Mouse (Mus musculus) T-helper 1 cell (primary cell): ENCODE measurements around the gene Wipf3.

Experiments used
- in situ Hi-C: fragments of 300-600 bp; cut with MboI, MseI; formaldehyde crosslinking; loops from one replicate; pipeline ENCODE4 v1.15.1; 2025; ENCODE audit warnings: high pct_unique_total_duplicates

Wipf3 gene

DNA sequence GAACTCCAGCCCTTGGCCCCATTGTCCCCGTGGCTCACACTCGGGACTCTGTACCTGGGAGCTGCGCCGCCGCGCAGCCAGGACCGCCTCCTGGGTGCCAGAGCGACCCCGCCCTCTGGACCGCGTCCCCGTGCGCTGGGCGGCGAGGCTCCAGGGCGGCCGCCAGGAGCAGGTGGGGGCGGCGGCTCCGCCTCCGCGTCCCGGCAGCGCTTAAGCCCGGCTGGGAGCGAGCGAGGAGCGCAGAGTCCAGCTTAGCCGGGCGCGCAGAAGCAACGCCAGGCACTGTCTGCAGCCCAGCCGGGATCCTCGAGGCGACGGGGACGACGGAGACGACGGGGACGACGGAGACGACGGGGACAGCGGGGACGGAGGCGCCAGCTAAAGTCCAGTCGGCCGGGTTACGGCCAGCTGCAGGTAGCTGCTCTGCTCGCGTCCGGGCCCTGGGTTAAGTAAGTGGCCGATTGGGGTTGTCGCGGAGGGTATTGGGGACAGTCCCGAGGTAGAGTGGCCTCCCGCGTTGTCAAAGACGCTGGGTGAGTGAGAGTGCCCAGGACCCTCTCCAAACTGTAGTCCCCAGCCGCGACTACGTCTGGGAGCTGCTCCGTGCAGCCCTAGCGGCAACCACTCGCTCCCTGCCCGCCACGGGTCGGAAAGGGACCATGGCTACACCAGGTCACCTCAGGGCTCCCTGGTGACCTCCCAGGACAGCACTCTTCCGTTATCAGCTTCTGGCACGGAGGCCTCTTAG is at the start of gene Wipf3:
TSS of gene Wipf3 (plus strand) at position 157 of the 748 bp plus-strand sequence.
- in situ Hi-C loops: loop anchor here (10.0 kb wide), 1 partner anchor 1265 kb away; no protein-coding TSS in a partner anchor

DNA sequence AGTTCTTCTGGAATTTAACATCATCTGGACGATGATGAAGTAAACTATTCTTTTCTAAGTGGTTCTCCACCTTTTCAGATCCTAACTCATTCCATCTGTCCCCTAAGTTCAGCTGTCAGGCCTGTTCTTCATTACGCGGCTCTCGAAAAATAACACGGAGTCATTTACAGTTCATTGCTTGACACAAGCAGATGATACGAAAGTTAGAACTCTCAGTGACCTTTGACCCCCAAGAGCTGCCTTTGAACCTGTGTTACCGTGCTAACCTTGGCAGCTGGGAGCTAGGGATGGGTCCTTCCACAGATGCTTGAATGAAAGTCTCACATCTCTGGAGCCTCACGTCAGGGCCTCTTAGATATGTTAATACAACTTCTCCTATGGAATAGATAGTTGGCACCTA is 46.8 kb upstream of the Wipf3 start:
- in situ Hi-C loops: no loop called here

DNA sequence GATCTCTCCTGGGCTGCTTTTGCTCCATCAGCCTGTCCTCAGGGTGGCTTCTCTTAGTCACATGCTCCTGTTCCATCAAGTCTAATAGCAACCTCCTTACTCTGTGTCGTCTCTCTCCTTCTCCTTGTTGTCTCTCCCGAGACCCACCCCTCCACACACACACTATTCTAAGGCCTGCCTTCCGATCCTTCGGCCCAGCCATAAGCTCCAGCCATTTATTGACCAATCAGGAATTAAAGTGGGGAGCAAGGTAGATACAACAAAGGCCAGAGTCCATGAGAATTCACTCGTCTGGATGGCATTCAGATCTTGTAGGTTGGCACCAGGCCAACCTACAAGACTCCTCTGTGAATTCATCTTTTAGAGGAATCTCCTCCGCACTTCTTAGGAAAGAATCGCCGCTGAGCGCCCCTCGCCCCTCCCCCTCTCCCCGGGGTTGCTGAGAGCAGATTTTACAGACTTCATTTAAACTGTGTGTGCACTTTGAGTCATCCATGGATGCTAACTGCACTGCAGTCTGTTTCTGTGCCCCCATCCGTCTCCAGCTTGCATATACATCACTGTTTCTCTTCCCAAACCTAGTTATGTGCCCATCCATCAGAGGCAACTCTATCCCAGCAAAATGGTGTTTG is 45.4 kb upstream of the Wipf3 start:
- in situ Hi-C loops: no loop called here

DNA sequence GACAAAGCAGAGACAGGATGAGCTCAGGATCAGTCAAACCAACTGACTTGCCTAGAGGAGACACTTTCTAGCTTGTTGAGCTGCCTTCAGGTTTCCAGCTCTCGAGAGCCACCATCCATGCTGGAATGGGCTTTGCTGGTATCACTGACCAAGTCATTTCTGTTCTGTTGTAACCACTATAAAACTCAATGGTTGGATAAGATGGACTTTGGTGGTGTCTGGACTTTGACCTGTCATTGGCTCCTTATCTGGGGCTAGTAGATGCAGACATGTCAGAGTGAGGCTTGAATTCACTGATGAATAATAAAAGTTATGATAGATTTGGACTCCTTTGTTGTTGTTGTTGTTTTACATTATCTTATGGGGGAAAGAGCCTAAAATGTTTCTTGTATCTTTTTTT is 44.6 kb upstream of the Wipf3 start:
- in situ Hi-C loops: no loop called here

GRCm38 (mm10) chr6:54386429-54386828 is 43.0 kb upstream of the Wipf3 start:
- in situ Hi-C loops: no loop called here

DNA sequence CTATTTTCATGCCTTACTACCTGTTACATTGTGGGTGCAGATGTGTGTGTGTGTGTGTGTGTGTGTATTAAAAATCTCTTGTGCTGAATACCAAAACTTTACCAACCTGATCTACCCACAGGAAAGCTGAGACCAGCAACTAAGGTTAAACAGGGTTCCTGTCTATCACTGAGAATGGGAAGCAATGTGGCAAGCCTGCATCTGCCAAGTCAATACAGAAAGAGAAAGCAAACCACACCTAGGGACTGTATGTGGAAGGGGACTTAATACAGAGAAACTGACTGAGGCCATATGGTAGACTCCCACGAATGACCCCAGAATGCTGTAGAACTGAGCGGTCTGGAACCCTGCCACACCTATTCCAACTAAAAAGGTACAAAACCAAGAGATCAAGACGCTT is 42.4 kb upstream of the Wipf3 start:
- in situ Hi-C loops: no loop called here

DNA sequence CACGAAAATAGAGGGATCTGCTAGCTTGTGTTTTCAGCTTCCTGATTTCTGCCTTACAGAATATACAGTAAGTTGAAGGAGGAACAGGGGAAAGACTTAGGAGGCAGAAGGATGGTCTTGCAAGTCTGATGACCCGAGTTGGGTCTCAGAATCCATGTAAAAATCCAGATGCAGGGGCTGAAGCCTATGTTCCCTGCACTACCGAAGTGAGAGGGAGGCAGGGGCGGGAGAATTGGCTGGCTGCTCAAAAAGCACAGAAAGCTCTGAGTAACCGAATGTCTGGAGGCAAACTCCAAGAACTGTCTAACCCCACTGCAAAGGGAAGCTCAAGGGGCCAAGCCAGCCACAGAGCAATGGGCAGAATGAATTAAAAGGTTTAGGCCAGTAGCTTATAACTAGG is 41.7 kb upstream of the Wipf3 start:
- in situ Hi-C loops: no loop called here

DNA sequence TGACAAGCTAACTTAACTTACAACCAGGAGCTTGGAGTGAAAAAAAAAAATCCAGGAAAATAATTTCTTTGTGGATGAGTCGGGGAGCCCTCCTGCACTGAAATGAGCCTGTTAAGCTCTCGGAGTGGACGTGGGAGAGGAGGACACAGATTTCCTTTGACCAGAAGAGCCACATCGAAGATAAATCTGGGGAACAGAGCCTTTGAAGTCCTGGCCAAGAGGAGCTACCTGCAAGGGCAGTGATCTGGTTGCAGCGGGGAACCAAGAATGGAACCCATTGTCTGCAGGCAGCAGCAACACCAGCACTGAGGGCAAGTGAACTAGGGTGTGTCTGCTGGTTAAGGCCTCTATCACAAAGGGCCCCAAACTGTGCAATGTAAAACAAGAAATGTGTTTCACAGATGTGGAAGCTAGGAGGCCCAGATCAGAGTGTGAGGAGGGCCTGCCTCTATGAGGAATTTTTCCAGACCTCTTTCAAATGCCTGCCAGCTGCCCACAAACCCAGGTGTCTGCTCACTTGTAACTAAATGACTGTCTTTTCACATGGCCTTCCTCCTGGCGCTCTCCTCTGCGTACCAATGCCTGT is 40.6 kb upstream of the Wipf3 start:
- in situ Hi-C loops: no loop called here

DNA sequence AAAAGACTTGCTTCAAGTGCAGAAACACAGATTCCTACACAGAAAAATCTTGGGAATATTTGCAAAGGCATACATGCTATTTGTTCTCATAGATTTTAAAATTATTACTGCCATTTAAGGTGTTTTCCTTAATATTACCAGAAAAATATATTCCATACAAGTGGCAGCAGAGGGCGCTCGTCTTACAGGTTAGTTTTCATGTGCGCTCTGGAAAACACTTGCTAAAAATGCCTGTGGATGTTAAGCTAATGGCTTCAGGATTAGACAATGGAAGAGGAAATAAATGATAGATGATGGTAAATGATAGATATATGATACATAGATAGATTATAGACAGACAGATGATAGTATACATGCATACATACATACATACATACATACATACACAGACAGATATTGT is 37.6 kb upstream of the Wipf3 start:
- in situ Hi-C loops: no loop called here

DNA sequence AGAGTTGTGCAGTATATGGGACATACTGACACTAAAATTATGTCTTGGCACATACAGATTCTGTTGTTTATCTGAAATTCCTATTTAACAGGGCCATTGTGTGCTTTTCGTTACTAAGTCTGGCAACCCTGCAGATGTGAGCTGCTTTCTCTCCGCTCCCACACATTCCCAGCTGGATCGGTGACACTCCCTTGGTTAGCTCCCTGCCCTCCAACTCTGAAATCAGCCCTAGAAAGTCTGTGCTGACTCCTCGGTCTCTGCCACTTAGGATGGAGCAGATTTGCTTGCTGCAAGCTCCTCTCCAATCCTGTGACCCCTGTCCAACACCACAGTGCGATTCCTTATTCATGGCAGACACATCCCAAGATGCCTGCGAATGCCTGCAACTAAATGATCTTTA is 35.5 kb upstream of the Wipf3 start:
- in situ Hi-C loops: no loop called here

DNA sequence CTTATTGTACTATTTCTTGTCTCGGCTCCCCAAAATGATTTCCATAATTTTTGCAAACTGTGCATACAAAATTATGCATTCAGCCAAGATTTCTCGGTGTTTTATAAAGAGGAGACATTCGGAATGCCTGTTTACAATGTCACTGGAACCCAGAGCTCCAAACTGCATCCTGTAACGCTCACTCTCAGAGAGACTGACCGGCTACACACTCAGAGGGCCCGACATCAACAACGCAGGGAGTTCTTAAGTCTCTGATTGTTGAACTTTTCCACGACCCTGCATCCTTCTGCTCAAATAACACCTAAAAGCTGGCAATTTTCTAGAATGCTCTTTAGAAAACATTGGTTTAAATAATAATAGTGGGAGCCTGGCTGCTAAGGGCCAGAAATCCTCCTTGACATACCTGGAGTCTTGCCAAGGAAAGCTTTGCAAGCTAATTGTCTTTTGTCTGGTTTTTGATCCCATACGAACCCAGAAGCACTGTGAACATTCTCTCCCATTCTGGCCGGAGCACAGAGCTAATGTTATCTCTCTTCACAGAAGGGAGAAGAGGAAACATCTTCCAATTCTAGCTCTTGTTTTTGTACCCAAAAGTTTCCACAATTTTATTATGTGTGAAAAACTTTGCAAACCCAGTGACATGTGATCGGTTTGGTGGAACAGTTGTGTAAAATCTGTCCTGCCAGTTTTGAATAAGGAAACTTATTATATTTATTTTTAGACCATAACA is 30.0 kb upstream of the Wipf3 start:
- in situ Hi-C loops: no loop called here

- in situ Hi-C loops: no loop called here
These were observed 27.9 kb upstream of the Wipf3 start for GRCm38 (mm10) chr6:54401503-54401902.

GRCm38 (mm10) chr6:54404916-54405315 is 24.5 kb upstream of the Wipf3 start:
- in situ Hi-C loops: no loop called here

DNA sequence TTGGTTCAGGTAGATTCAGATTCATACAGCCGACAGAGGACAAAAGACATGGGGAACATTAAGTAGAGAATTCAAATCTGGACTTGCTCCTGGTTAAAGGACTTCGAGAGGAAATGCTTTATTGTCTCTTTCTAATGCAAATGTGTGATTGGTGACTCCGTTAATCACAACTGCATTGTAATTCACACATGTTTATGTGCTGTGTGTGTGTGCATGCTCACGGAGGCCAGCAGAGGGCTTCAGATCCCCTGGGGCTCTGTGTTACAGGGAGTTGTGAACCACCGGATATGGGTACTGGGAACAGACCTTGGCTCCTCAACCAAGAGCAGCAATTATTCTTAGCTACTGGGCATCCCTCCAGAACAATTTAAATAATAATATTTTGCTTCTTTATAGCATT is 23.3 kb upstream of the Wipf3 start:
- in situ Hi-C loops: no loop called here

DNA sequence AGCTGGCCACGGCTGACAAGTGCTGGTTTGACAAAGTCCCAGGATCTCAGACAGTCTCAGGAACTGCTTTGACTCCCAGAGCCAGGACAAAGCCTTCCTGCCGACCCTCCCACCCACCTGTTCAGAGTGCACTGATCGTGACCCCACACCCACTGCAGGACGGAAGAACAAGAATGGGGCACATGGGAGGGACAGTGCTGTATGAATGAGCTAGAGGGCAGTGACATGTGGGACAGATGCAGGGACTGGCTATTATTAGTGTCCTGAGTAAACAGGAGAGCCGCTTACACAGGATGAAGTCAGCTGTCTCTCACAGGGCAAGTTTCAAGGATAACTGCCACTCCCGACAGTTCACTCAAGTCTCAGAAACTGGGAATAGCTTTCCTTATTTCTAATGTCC is 20.1 kb upstream of the Wipf3 start:
- in situ Hi-C loops: no loop called here

- in situ Hi-C loops: no loop called here
These were observed 19.0 kb upstream of the Wipf3 start for GRCm38 (mm10) chr6:54410451-54410850.

GRCm38 (mm10) chr6:54411591-54411990 is 17.8 kb upstream of the Wipf3 start:
- in situ Hi-C loops: no loop called here

DNA sequence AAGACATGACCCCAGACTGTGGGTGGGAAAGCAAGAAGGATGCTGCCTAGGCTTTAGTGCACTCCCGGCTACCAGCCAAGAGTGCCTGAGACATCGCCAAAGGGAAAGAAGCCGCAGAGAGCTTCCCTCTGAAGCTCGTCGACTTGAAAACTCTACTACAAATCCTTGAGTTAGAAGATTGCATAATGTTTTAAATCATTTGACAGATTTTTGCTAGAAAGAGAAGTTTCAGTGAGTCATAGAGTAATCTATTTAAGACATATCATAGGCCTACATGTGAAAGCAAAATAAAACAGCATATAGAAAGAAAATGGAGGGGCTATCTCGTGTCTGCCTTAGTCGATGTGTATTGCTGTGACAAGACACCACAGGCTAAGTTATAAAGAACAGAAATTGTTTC is 16.5 kb upstream of the Wipf3 start:
- in situ Hi-C loops: no loop called here

GRCm38 (mm10) chr6:54425230-54425629 is 4.2 kb upstream of the Wipf3 start:
- in situ Hi-C loops: loop anchor here (10.0 kb wide), 1 partner anchor 1270 kb away; no protein-coding TSS in a partner anchor

- in situ Hi-C loops: loop anchor here (10.0 kb wide), 1 partner anchor 1266 kb away; no protein-coding TSS in a partner anchor
These were observed 455 bp upstream of the Wipf3 start for GRCm38 (mm10) chr6:54428850-54429446.

- in situ Hi-C loops: no loop called here
These were observed 818 bp downstream of the Wipf3 start for GRCm38 (mm10) chr6:54430221-54430620.

GRCm38 (mm10) chr6:54431761-54432160 is 2.4 kb downstream of the Wipf3 start:
- in situ Hi-C loops: no loop called here
